Mouse (Mus musculus): ENCODE results near the gene Bhlha15.
A peak's percentile ranks its signal among the peaks of the same experiment; 100 is the strongest.

The Bhlha15 gene

GRCm38 (mm10) chr5:144191026-144191425 is 940 bp downstream of the Bhlha15 start:
- no peak for DNase-seq

- DNase-seq: peak in 1 of 2 experiments; percentile 27
These were observed 2.6 kb downstream of the Bhlha15 start for GRCm38 (mm10) chr5:144192673-144193072.

GRCm38 (mm10) chr5:144194416-144194815 is 4.3 kb downstream of the Bhlha15 start:
- DNase-seq: no peak

- no peak for DNase-seq
These were observed 5.5 kb downstream of the Bhlha15 start for GRCm38 (mm10) chr5:144195567-144195966.

GRCm38 (mm10) chr5:144200616-144201015 is 10.5 kb downstream of the Bhlha15 start:
- DNase-seq: peak in 1 of 2 experiments; percentile 23

GRCm38 (mm10) chr5:144202430-144202829 is 12.3 kb downstream of the Bhlha15 start:
- DNase-seq: no peak

DNA sequence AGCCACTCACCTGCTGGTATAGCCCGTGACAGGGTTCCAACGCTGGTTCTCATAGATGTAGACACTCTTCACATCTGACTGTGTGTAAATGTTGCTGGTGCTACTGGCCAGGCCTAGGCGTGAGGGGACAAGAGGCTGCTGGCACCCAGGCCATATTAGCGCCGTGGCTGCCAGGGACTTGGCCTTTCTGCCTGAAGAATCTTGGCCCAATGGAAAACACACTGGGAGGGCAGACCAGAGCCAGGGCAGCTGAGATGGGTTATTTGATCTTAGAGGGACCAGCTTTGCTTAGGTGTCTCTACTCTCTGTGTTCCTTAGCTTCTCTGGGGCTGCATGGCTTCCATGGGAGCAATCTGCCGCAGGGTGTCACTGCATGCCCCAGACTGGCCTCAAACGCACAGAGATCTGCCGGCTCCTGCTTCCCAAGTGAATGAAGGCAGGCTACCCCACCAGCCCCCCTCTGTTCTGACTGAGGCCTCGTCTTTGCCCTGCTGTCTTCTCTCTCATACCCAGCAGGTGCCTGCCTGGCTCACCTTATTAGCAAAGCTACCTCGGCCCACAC is 13.4 kb downstream of the Bhlha15 start:
- no peak for DNase-seq

DNA sequence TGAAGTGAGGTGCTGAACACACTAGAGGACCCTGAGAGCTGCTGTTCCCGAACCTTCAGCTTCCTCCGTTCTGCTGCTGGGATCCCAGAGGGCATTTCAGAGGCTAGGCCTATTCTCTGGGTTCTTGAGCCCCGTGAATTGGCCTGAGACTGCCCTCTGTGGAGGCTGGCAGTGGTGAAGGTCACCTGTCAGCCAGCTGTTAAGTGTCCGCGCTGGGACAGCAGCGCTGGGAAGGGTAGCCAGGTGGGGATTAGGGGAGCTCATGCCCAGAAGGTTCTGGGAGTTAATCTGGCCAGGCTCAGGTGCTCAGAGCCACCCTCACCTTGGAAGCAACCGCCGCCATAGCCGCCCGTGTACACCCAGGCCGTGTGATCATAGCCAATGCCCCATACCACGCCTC is 14.2 kb downstream of the Bhlha15 start:
- no peak for DNase-seq

DNA sequence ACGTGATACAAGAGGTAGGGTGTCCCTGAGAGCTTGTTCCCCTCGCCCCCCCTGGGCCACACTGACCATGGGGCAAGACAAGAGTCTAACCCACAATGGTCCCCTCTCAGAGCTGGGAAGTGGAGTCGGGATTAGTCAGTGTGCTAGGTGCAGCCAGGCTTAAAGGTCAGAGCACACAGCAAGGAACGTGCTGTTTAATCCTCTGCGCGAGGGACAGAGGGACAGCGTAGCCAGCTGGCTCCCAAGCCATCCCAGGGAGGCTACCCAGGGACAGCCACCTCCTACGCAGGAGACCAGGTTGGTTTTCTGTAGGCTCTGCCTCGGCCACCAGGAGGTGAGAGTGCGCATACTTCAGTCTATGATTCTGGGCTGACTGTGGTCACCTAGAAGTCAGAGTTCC is 14.8 kb downstream of the Bhlha15 start:
- DNase-seq: peak in 1 of 2 experiments; percentile 38

DNA sequence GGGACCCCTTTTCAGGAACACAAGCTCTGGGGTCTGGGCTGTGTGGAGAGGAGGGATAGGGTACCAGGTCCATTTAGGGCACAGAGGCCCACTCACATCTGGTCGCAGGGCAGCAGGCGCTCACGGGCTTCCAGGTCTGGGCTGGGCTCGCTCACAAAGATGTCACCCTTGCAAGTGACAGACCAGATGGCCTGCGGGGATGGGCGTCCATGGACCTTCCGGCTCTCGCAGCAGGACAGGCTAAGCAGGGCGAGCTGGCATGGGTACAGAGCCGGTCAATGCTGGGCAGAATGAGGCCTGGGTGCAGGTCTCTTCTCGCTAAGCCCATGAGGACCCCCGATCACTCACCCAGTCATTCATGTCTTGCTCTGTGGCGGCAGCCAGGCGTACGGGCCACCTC is 16.0 kb downstream of the Bhlha15 start:
- DNase-seq: no peak

DNA sequence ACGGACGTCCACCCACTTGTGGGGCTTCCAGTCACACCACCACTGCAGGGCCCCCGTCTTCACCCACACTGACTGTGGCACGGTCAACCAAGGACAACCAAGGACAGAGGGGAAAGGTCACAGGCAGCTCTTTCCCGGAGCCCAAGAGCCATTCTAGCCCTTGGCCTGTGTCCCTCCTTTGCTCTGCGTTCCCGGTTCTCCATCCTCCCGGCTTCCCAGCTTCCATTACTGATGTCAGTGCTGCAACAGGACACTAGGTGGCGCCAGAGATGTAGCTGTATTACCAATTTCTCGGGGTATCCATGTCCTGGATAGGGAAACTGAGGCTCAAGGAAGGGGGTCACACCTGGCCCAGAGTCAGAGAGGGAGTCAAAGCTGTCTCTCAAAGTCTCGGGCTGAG is 17.4 kb downstream of the Bhlha15 start:
- DNase-seq: peak; percentile 32 to 78

GRCm38 (mm10) chr5:144214453-144214852 is 24.4 kb downstream of the Bhlha15 start:
- DNase-seq: peak; percentile 36 to 85

DNA sequence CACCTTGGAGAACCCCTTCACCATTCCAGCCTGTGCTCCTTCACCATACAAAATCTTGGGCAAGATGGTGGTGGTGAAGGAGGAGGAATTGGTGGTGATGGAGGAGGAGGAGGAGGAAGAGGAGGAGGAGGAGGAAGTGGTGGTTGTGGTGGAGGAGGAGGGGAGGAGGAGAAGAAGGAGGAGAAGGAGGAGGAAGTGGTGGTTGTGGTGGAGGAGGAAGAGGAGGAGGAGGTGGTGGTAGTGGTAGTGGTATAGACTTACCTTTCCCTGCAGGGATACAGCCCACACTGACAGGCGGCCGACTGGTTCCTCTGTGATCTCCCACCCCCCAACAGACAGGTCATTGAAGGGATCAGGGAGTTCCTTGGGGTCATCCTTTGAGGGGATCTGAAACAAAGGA is 25.9 kb downstream of the Bhlha15 start:
- DNase-seq: no peak

DNA sequence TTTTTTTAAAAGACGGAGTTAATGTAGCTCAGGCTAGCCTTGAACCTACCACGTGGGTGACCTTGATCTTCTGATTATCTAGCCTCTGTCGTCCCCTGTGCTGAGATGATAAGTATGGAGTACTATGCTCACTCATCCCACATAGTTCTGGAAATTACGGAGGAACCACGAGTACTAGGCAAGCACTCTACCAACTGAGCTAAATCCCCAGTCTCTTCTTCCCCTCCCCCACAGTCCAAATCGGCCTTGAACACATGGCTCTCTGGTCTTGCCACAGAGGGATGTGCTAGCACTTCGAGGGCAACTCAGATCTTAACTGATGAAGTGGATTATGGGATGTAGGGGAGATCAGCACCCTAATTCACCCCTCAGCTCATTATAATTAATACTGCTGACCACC is 28.0 kb downstream of the Bhlha15 start:
- no peak for DNase-seq

DNA sequence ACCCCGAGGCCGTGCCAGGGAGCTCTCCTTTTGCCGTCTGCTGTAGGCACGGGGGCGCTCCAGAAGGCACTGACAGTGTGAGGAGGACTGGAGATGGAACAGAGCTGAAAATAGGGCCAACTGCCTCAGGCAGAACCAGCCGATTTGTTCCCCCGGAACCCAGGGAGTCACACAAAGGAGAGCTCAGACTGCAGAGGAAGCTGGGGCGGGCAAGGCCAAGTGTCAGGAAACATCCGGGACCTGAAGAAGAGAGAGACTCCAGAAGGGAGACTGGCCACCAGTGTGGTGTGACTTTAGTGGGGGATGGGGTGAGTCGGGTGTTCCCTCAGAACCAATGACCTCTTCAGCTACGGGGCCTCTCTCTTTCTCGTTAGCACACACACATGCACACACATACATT is 29.2 kb downstream of the Bhlha15 start:
- peak; percentile 60 to 62 for DNase-seq

DNA sequence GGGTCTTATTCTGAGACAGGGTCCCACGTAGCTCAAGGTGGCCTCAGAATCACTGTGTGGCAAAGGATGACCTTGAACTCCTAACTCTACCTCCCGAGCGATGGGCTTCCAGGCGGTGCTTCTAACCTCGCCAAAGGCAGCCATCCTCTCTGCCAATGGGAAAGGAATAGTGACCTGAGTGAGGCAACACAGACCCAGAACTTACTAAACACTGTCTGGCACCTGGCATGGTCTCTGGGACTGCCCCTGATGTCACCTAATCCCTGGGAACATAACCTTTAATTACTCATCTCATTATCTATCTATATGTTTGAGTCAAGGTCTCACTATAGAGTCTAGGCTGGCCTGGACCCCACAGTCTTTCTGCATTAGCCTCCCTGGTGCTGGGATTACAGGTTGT is 29.9 kb downstream of the Bhlha15 start:
- no peak for DNase-seq

DNA sequence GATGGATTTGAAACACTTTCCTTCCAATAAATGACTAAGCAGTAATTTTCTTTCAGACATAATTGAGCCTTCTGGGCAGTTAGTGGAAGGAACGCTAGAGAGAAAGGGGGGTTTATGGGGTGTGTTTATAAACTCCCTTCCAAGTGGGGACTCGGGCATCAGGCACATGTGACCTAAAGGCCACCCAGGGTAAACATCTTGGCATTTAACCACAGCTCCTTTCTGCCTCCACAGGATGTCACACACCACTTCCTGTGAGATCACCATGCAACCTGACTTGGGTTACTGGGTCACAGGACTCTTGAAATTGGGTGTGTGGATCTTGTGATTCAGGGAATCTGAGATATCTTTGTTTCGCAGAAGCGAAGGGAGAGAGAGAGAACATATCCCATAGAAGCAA is 31.2 kb downstream of the Bhlha15 start:
- peak; percentile 32 to 59 for DNase-seq

DNA sequence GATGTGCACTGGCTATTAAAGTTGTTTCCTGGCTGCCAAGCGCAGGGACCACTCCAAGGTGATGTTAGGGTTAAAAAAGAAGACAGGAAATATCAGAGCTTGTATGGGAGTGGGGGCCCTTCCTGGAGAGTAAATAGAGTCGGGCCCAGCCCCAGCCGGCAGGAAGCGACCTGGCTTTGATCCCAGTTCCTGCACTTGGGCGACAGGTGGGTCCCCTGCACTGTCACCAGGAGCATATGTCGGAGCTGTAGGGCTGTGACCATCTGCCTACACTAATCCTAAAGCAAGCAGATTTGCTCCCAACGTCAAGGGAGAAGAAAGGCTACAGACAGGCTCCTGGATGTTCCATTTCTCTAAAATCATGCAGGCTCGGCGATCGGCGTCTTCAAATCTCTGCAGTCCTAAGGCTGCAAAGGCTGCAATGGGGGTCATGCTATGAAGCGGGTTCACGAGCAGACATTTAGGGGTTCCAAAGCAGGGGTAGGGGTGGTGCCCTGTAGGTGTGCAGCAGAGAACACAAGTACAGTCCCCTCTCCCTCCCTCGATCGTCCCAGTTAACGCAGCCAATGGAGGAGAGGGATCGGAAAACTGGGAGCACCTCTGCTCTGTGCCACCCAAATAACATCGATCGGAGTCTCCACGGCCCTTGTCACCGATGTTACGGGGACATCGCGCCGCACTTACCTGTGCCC is 32.9 kb downstream of the Bhlha15 start:
- peak; percentile 67 to 76 for DNase-seq

DNA sequence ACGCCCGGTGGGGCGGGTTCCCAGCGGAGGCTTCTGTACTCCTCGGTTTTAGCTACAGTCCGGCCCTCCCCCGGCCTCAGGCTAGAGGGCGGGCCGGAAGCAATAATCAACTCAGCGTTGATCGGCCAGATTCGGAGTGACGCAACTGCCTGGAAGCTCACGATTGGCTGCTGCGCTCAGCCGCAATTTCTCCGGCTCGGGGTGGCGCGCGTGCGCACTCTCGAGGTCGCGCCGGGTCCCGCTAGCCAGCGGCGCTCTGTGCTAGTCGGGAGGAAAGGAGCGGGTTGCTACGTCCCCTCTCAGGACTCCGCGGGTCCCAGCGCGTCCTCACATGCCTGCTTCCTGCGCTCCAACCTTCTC is 33.4 kb downstream of the Bhlha15 start, which contains the start of gene Tecpr1:
TSS of gene Tecpr1 (minus strand) at position 113 of the 360 bp plus-strand sequence.
- DNase-seq: peak; percentile 98

- peak in 1 of 2 experiments; percentile 28 for DNase-seq
These were observed 34.1 kb downstream of the Bhlha15 start for GRCm38 (mm10) chr5:144223899-144224816.

- no peak for DNase-seq
These were observed 36.1 kb downstream of the Bhlha15 start for GRCm38 (mm10) chr5:144226220-144226619.

DNA sequence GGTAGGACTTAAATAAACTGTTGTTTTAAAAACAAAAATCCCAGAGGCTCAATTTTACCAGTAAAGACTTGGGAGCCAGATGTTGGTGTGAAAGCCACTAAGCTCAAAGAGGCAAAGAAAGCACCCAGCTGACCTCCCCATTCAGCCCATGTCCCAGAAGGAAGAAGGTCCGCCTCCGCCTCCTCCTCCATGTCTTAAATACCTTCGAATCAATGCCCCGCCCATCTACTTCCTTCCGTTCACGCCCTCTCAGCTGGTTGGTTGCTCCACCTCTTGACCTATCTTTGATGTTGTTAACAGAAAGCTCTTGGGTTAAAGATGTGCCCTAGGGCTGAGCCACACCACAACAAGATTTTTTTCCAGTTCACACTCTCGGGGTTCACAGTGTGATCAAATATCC is 40.1 kb downstream of the Bhlha15 start:
- DNase-seq: no peak

- DNase-seq: no peak
These were observed 41.3 kb downstream of the Bhlha15 start for GRCm38 (mm10) chr5:144231410-144231809.

DNA sequence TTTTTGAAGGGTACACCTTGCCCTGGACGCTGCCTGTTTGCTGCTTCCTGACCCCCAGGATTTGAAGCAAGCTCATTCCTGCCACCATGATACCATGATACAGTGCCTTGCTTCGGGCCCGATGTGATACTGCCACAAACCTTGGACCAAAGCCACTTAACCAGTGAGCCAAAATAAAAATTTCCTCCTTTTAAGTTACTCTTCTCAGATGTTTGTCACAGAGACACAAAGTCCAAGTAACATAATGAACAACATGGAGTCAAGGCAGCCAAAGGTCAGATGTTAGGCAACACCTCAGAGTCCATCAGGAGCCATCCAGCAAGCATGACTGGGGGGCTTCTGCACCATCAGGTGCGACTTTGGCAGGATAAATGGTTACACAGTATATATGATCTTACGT is 42.4 kb downstream of the Bhlha15 start:
- DNase-seq: peak in 1 of 2 experiments; percentile 32

All from kidney, postnatal 36 days (tissue).